Mouse (Mus musculus): ENCODE data around the gene Hhip. TPM values are rescaled to one million over a fixed set of nuclear protein-coding genes. Genes with fewer than 3 reads are reported as not detected.
A peak's percentile ranks its signal among the peaks of the same experiment; 100 is the strongest.

Hhip gene
- polyA plus RNA-seq (2014; fragmentation: Nextera tagmentation; extraction: Ambion mirVana), result 3.8 and 4.7 TPM in 2 replicates

DNA sequence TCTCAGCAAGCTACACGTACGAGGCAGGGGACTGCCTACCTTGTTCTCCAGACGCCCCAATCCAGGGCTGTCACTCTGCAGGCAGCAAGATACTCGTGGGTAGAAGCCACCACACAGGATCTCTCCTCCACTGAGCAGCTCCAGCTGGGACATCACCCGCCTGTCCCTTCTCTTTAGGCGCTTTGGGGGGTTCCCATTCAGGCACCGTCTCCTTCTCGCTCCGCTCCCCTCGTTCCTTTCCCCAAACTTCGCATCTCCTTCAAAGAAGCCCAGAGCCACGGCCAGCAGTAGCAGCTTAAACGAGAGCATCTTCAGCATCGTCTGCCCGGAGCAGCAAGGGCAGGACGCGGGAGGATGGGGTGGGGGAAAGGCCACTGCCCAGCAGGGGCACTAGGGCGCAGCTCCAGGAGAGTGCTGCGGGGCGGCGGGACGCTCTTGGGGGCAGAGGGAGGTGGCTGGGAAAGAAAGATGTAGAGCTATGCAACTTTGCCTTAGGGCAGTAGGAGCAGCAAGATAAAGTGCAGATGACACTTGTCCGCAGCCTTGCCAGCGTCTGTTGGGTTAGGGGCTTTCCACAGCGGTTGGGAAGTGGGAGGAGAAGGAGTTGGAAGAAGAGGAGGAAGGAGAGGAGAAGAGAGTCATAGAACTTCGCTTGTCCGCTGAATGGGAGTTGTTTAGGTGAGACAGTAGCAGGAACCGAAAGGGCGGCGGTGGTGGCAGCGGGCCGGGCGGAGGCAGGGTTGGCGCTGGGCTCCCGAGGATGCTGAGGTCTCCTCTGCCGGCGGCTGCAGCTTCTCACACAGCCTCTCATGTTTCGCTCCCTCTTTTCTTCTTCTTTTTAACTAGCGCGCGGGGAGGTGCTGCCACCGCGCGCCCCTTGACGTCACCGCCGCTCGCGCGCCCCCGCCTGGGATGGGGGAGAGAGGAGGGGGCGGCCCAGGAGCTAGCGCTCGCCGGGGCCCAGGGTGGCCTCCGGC lies at the start of gene Hhip:
Hhip (minus strand) TSS at position 809 of the 977 bp plus-strand sequence.
- peaks cover 20% of the 10 kb centered on the region for H3K27me3 ChIP-seq (ENCODE audit: control insufficient read depth, insufficient read depth, low read length)

DNA sequence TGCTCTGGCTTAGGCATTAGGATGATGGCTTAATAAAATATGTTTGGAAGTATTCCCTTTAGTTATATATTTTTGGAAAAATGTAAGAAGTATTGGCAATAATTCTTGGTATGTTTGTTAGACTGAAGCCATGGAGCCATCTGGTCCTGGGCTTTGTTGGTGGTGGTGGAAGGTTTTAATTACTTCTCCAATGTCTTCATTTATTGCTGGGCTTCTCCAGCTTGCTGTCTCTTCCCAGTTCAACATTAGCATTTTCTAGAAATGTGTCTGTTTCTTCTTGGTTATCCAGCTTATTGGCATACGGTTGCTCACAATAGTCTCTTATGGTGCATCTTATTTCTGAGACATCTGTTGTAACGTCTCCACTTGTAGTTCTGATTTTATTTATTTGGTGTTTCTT lies 29.2 kb upstream of the Hhip start:
- H3K27me3 ChIP-seq (ENCODE audit: control insufficient read depth, insufficient read depth, low read length), result no peaks in the 10 kb centered on the region
- no peak overlapping the region for H3K27ac ChIP-seq (ENCODE audit: low read depth, low read length)
- no peaks in the 10 kb centered on the region for H3K9me3 ChIP-seq (ENCODE audit: control insufficient read depth, low read length)
- WGBS, result 89% methylated on average over 2 of the region's 2 CpGs
- no peak for DNase-seq (ENCODE audit: low spot score, missing footprints)
- no peak overlapping the region for H3K4me3 ChIP-seq (ENCODE audit: low read depth, low read length)
- no peak overlapping the region for H3K9ac ChIP-seq (ENCODE audit: low read length)
- no peak overlapping the region for H3K4me2 ChIP-seq
- no peaks in the 10 kb centered on the region for H3K36me3 ChIP-seq (ENCODE audit: control insufficient read depth, insufficient read depth, low read length)
- ATAC-seq (ENCODE audit: low FRiP score), result no peak
- no peaks in the 10 kb centered on the region for H3K4me1 ChIP-seq (ENCODE audit: control insufficient read depth, insufficient read depth, low read length)

More for the DNA sequence above, at the start of gene Hhip:
- under 1% methylated on average over 38 of the region's 56 CpGs for WGBS
- ATAC-seq (ENCODE audit: low FRiP score) (peak; percentile 76), DNase-seq (ENCODE audit: low spot score, missing footprints) (peak; percentile 95)
- peak within 1 kb of the TSS; percentile 51 for H3K4me3 ChIP-seq (ENCODE audit: low read depth, low read length)
- H3K9ac ChIP-seq (ENCODE audit: low read length), result peak within 1 kb of the TSS; percentile 51
- H3K36me3 ChIP-seq (ENCODE audit: control insufficient read depth, insufficient read depth, low read length), result no peaks in the 10 kb centered on the region
- peaks cover 26% of the 10 kb centered on the region for H3K4me1 ChIP-seq (ENCODE audit: control insufficient read depth, insufficient read depth, low read length)
- no peaks in the 10 kb centered on the region for H3K9me3 ChIP-seq (ENCODE audit: control insufficient read depth, low read length)
- H3K27ac ChIP-seq (ENCODE audit: low read depth, low read length), result no peak within 1 kb of the TSS
- H3K4me2 ChIP-seq, result peak within 1 kb of the TSS; percentile 92

DNA sequence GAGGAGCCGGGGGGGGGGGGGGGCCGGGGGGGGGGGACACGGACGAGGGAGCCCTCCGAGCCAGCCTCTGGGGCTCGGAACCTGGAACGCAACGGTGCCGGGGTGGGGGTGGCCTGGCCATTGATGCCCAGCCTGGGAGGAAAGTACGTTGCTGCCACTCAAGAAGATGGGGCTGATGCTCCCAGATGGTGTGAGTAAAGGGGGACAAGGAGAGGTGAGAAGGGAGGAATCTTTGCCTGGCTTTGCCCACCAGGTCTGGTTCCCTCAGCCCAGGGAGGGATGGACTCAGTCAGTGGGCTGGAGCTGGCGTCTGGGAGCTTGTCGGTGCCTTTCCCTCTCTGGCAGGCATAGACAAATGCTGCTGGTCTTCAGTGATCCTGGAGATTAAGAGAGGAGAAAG lies 387 bp upstream of the Hhip start:
- Histone ChIP-seq H3K4me2 (peak overlapping the region; percentile 92), H3K9ac (ENCODE audit: low read length) (peak overlapping the region; percentile 40; the same call in 1 of the 2 replicates), H3K36me3 (ENCODE audit: control insufficient read depth, insufficient read depth, low read length) (no peaks in the 10 kb centered on the region), H3K4me3 (ENCODE audit: low read depth, low read length) (peak overlapping the region; percentile 51), H3K4me1 (ENCODE audit: control insufficient read depth, insufficient read depth, low read length) (peaks cover 26% of the 10 kb centered on the region), H3K9me3 (ENCODE audit: control insufficient read depth, low read length) (no peaks in the 10 kb centered on the region), H3K27ac (ENCODE audit: low read depth, low read length) (no peak overlapping the region), H3K27me3 (ENCODE audit: control insufficient read depth, insufficient read depth, low read length) (peaks cover 20% of the 10 kb centered on the region)
- ATAC-seq (ENCODE audit: low FRiP score) (no peak; the same call in 1 of the 2 replicates), DNase-seq (ENCODE audit: low spot score, missing footprints) (peak; percentile 90)
- WGBS, result 2% methylated on average over 8 of the region's 12 CpGs

DNA sequence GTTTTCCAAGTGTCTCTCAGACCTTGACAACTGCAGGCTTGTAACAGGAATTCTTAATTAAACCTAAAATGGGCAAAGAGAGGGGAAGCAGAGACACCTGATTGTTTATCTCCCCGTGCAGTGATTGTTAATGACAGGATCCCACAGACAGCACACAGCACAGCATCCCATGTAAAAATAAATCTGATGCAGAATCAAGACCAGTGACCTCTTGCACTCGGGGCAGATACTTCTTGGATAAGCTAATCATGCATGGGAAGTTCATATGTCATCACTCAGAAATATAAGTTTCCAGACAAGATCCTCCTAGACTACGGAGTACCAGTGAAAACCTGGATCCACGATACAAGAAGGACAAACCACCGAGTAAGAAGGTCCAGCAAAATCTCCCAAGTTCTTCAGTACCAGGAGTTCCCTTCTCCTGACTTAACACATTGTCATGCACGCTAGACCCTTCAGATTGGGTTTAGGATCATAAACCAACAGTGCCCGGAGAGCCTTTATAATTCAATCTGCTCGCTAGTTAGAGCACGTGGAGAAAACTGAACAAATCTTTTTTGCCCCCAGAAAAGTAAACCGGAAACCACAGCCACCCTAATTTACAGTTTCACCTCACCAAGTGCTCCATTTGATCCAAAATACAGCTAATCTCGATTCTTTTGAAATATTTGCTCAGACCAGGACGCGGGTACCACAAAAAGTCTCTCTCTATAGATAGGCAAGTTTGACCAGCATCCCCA lies 1.3 kb downstream of the Hhip start:
- 5% methylated on average over 13 of the region's 13 CpGs for WGBS
- peak; percentile 93 for DNase-seq (ENCODE audit: low spot score, missing footprints)
- peak overlapping the region; percentile 51 for H3K4me3 ChIP-seq (ENCODE audit: low read depth, low read length)
- H3K9me3 ChIP-seq (ENCODE audit: control insufficient read depth, low read length), result no peaks in the 10 kb centered on the region
- no peak overlapping the region for H3K27ac ChIP-seq (ENCODE audit: low read depth, low read length)
- 0 out of 2 replicates have a peak, but pooled peaks have one; percentile 2 for ATAC-seq (ENCODE audit: low FRiP score)
- no peaks in the 10 kb centered on the region for H3K36me3 ChIP-seq (ENCODE audit: control insufficient read depth, insufficient read depth, low read length)
- peak overlapping the region; percentile 51; the same call in 1 of the 2 replicates for H3K9ac ChIP-seq (ENCODE audit: low read length)
- H3K4me1 ChIP-seq (ENCODE audit: control insufficient read depth, insufficient read depth, low read length), result peaks cover 26% of the 10 kb centered on the region
- H3K27me3 ChIP-seq (ENCODE audit: control insufficient read depth, insufficient read depth, low read length), result peaks cover 22% of the 10 kb centered on the region
- peak overlapping the region; percentile 92 for H3K4me2 ChIP-seq

DNA sequence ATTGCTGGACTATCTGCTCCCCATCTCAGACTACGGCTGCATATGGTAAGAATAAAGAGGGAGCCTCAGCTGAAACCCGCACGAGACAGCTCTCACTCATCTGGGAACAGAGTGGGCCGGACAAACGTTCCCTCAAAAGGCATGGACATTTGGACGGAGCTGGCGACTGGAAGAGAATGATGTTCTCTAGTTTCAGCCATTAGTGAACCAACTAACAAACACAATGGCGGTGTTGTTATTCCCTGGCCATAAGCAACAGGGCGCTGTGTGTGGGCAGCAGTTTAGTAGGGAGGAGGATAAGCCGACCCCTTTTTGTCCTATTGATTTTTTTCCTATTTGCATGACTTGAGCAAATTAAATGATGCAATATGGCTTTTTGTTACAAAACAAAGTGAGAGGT lies 2.0 kb downstream of the Hhip start:
- WGBS, result 3% methylated on average over 10 of the region's 10 CpGs
- Histone ChIP-seq H3K4me1 (ENCODE audit: control insufficient read depth, insufficient read depth, low read length) (peaks cover 26% of the 10 kb centered on the region), H3K9me3 (ENCODE audit: control insufficient read depth, low read length) (no peaks in the 10 kb centered on the region), H3K36me3 (ENCODE audit: control insufficient read depth, insufficient read depth, low read length) (no peaks in the 10 kb centered on the region), H3K9ac (ENCODE audit: low read length) (no peak overlapping the region), H3K27me3 (ENCODE audit: control insufficient read depth, insufficient read depth, low read length) (peaks cover 29% of the 10 kb centered on the region), H3K27ac (ENCODE audit: low read depth, low read length) (no peak overlapping the region), H3K4me2 (peak overlapping the region; percentile 92), H3K4me3 (ENCODE audit: low read depth, low read length) (peak overlapping the region; percentile 51; the same call in 1 of the 2 replicates)
- ATAC-seq (ENCODE audit: low FRiP score) (peak; percentile 70), DNase-seq (ENCODE audit: low spot score, missing footprints) (peak; percentile 93)

DNA sequence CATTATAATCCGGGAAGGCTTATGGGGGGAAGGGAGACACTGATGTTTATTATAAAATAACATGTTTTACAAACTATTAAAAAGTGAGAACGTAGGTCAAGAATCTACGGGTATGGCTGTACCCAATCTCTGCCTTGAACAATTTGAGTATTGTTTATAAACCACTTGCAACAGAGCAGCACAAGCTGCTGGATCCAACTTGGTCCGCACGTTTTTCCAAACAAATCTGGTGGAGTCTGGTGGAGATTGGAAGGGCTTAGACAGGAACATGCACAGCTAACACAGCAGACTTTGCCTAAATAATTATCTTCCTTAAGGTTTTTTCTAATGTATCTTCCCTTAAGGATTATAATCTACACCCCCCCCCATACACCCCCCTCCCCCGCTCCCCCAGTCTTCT lies 2.7 kb downstream of the Hhip start:
- Histone ChIP-seq H3K4me3 (ENCODE audit: low read depth, low read length) (peak overlapping the region; percentile 51; the same call in 1 of the 2 replicates), H3K27me3 (ENCODE audit: control insufficient read depth, insufficient read depth, low read length) (peaks cover 32% of the 10 kb centered on the region)

DNA sequence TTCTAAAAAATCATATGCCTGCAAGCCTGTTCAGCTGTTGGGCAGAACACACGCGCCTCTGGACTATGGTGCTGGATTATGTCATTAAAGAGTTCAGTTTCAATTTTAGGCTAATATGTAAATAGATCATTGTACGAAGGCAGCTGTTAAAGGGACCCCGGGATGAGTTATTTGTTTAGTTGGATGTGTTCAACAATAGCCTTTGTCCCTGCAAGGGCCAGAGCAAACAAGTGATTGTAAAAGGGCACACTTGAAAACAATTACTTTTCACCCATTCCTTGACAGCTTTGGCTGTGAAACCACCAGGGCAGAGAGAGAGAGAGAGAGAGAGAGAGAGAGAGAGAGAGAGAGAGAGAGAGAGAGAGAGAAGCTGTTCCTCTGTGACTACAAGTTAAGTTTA lies 3.6 kb downstream of the Hhip start:
- H3K4me2 ChIP-seq, result no peak overlapping the region; the same call in 1 of the 2 replicates

More for the DNA sequence above, 2.7 kb downstream of the Hhip start:
- H3K36me3 ChIP-seq (ENCODE audit: control insufficient read depth, insufficient read depth, low read length), result no peaks in the 10 kb centered on the region
- ATAC-seq (ENCODE audit: low FRiP score) (no peak), DNase-seq (ENCODE audit: low spot score, missing footprints) (peak; percentile 82)
- no peak overlapping the region for H3K9ac ChIP-seq (ENCODE audit: low read length)
- 50% methylated on average over 6 of the region's 6 CpGs for WGBS
- H3K27ac ChIP-seq (ENCODE audit: low read depth, low read length), result no peak overlapping the region
- peaks cover 26% of the 10 kb centered on the region for H3K4me1 ChIP-seq (ENCODE audit: control insufficient read depth, insufficient read depth, low read length)
- peak overlapping the region; percentile 92; the same call in 1 of the 2 replicates for H3K4me2 ChIP-seq
- no peaks in the 10 kb centered on the region for H3K9me3 ChIP-seq (ENCODE audit: control insufficient read depth, low read length)

DNA sequence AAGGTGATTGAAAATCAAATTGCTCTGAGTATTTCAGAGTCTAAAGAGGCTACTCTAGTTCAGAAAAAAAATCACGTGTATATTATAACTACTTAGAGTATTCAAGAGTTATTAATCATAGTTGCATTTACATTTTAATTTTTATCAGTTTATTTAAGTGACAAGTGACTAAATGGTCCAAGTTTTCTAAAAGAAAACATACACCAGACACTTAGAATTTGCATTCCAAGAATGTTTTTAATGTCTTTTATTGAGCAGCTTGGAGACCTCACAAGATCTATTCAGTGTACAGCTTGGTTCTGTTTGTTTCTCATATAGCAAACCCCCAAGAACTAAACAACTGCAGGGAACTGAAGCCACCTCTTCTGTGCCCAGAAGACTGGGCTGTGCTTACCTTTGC lies 5.0 kb downstream of the Hhip start:
- Histone ChIP-seq H3K36me3 (ENCODE audit: control insufficient read depth, insufficient read depth, low read length) (no peaks in the 10 kb centered on the region), H3K4me2 (no peak overlapping the region), H3K9ac (ENCODE audit: low read length) (no peak overlapping the region), H3K4me3 (ENCODE audit: low read depth, low read length) (no peak overlapping the region), H3K4me1 (ENCODE audit: control insufficient read depth, insufficient read depth, low read length) (peaks cover 26% of the 10 kb centered on the region), H3K9me3 (ENCODE audit: control insufficient read depth, low read length) (no peaks in the 10 kb centered on the region), H3K27ac (ENCODE audit: low read depth, low read length) (no peak overlapping the region), H3K27me3 (ENCODE audit: control insufficient read depth, insufficient read depth, low read length) (peaks cover 29% of the 10 kb centered on the region)
- no peak for ATAC-seq (ENCODE audit: low FRiP score)
- peak; percentile 69 for DNase-seq (ENCODE audit: low spot score, missing footprints)
- WGBS, result 81% methylated on average over 1 of the region's 1 CpGs

More for the DNA sequence above, 3.6 kb downstream of the Hhip start:
- Histone ChIP-seq H3K9ac (ENCODE audit: low read length) (no peak overlapping the region), H3K4me3 (ENCODE audit: low read depth, low read length) (no peak overlapping the region), H3K36me3 (ENCODE audit: control insufficient read depth, insufficient read depth, low read length) (no peaks in the 10 kb centered on the region), H3K27me3 (ENCODE audit: control insufficient read depth, insufficient read depth, low read length) (peaks cover 32% of the 10 kb centered on the region), H3K4me1 (ENCODE audit: control insufficient read depth, insufficient read depth, low read length) (peaks cover 26% of the 10 kb centered on the region), H3K9me3 (ENCODE audit: control insufficient read depth, low read length) (no peaks in the 10 kb centered on the region), H3K27ac (ENCODE audit: low read depth, low read length) (no peak overlapping the region)
- peak; percentile 41; the same call in 1 of the 2 replicates for ATAC-seq (ENCODE audit: low FRiP score)
- DNase-seq (ENCODE audit: low spot score, missing footprints), result peak; percentile 84
- 18% methylated on average over 4 of the region's 4 CpGs for WGBS
